Mouse (Mus musculus) lung, postnatal 4 days (tissue): ENCODE data around the gene Fcrla.

Experiments used
- DNase-seq, 2 experiments: peaks; one replicate each; pipeline ENCODE4 v3.0.0; 2021

The Fcrla gene

DNA sequence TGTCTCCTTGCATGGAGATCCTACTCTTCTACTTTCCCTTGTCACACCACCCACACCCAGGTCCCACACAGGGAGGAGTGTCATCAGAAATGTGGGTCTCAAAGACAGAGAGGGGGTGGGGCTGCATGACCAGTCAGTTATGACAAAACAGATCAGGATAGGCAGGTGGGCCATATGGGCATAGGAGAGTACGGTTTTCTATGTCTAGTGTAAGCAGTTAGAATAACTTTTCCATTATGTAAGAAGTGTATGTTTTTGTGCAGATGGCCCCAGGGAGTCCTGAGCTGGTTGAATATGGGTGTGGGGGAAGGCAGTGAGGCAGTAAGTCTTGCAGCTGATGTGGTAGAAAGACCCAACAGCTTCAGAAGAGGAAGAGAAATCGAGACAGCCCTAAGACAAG, 1.1 kb upstream of the Fcrla start:
- DNase-seq = no peak

DNA sequence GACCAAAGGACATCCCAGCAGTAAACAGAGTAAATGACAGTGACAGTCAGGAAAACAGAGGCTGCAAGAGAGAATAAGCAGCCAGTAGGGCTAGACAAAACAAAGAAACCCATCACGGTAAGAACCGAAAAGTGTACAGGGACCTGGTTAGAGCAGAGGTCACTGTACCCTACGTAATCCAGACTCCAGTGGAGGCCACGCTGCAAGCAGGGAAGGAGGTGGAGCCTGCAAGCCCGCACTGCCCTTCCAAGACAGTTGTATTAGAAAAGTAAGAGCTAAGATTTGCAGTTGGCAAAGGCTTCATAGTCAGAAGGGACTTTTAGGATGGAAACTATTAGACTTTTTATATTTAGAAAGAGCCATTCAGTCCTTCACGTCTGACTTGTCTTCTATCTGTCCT, 442 bp downstream of the Fcrla start:
- DNase-seq = no peak

DNA sequence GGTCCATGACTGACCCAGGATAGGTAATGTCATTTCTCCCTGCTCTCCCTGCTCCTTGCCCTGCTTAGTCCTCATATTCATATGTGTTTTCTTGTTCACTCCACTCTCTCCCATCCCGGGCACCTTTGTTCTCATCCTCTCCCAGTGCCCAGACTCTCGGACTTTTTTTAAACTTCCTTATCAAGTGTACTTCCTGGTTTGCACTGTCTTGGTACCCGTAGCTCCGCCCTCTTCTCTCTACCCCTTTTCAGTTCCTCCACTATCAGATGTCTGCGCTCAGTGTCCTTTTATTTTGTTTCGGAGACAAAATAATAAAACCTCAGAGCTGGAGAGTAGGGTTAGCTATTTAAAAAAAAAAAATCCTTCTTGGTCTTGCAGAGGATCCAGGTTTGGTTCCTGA, 2.9 kb downstream of the Fcrla start:
- peak in 1 of 2 experiments; percentile 26 for DNase-seq

DNA sequence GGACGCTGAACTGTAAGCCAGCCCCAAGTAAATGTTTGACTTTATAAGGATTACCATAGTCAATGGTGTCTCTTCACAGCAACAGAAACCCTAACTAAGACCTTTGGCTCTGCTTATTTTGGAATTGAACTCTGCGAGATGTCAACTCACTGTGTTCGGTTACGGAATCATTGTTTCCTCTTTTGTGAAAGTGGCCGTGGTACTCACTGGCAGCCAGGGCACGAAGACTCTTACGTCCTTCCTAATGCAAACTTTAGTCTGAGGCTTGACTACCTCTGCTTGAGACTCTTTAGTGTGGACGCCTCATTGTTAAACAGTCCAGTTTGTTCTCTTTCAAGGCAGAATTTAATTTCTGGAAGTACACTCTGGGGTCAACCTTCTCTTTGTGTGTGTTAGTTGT, 8.1 kb downstream of the Fcrla start:
- DNase-seq = no peak

DNA sequence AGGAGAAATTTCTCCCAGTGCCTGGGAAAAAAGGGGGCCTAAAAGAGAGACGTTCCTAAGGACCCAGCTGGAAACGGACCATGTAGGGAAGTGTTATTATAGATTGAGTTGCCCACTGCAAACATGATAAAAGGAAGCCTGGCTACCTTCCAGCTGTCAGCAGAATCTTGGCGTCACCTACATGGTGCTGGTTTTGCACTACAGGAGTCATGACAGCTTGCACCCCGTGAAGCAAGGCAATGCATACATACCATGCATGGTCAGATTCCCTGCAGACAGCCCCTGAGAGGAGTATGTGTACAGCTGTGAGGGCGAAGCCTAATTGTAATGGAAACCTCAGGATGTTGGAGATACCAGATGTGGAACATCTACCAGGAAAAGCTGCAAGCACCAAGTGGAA, 11.7 kb downstream of the Fcrla start:
- DNase-seq = no peak

DNA sequence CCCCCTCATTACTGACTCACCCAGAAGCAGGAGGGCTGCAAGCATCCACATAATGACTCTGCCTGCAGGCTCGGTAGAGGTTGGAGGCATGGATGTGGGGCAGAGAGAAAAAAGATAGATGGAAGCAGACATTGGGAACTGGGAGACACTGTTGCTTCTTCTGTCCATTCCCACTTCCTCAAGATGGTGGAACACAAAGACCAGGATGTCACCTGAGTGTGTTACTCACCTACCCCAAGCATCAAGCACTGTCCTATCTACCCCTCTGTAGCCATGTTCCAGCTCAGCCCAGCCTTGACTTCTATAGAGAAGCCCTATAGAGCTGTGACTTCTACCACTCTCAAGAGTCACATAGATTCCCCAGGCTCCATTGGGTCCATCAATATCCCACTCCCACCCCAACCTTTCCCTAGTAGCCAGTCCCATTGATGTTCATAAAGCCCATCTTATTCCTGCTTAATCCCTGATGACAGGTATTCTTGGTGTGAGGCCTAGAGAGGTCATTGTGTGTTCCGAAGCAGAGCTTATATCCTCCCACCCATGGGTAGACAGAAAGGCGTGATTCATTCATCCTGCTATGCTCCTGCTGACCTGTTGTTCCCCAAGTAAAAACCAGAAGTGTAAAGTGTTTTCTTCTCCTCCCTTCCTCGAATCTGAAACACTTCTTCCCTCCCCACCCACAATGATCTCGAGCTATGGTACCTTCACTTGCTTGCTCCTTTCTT, 14.3 kb downstream of the Fcrla start, which contains the start of gene Fcrlb:
Gene Fcrlb (minus strand): TSS at position 51 of the 725 bp plus-strand sequence.
- no peak for DNase-seq

DNA sequence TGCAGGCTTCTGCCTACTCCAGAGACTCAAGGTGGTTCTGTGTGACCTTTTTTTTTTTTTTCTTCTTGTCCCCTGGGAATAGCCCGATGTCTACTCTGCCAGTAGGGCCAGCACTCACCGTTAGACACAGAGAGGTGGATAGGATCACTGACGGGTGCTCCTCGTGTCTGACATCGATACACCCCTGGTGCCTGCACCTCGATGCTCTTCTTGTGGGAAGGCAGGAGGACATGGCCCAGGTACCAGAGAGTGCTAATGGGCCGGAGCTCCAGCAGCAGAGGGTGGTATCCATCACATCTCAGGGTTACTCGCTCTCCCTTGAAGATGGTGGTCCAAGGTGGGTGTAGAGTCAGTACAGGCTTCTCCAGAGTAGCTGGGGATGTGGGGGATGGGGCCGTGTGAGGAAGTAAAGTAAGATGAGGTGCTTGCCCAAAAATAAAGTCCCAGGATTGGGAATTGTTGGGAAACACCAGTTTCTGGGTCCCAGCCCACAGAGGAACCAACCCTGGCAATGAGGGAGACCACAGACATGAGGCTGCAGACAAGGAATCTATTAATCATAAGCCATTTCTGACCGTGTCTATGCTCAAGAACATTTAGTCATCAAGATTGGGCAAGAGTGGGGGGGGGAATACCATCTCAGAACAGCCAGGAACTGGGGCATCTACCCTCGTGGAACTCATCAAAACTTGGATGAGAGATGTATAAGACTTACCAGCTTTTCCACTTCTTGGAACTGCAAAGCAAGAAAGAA, 15.3 kb downstream of the Fcrla start:
- DNase-seq = no peak

DNA sequence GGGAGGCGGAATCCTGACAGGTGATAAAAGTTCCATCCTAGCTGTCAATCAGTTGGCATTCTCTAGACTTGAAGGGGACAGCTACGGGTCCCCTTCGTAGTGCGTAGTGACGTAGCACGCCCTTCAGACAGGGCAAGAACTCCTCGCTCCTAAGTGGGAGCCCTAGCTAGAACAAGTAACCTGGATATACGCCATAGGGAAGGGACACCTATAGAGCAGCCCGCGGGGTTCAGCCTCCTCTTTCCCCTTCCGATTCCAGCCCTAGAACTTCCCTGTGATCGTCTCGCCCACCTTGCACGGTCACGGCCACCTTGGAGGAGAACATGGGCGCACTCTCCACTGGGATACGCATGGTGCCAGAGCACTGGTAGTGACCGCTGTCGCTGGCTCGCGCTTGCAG, 19.0 kb downstream of the Fcrla start:
- no peak for DNase-seq

DNA sequence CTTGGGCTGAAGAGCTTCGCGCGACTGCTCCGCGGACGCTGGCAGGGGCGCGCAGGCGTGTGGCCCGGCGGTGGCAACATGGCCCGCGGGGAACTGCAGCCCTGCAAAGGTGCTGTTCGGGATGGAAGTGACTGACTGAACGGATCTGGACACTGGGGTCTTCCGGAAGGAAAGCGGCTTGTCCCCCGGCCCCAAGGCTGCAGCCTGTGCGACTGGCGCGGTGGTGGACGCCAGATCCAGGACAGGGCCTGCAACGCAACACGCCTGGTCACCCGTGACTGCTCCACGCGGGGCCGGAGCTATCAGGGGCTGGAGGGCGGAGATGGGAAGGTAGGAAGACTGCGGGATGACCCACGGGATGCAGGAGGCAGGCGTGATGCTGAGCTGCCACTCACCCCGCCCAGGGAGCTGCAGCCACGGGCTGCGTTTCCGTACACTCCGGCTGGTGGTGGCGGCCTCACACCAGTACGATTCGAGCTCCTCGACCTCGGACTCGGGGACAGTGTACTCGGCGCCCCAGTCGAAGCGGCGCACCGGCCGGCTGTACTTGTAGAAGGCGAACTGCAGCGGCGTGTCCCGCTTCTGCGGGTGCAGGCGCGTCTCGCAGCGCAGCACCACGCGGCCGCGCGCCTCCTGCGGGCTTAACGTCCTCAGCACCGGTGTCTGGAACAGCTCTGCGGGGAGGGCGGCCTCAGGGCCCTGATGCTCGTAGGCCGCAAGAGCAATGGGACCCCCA, 19.8 kb downstream of the Fcrla start:
- peak; percentile 26 to 33 for DNase-seq

DNA sequence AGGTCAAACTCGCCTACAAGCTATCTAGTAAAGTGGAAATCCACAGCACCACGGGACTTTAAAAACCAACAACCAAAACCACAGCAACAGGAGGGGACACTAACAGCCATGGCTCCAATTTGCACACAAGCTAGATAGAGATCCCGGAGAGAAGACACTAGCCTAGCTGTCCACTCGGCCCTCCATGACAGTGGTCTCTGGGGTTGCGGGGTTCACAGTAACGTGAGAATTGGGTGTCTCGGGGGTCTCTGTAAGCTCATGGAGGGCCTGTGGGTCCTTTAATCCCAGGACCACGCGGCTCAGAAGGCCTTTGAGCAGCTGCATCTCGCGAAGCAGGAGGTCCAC, 20.3 kb downstream of the Fcrla start:
- no peak for DNase-seq

DNA sequence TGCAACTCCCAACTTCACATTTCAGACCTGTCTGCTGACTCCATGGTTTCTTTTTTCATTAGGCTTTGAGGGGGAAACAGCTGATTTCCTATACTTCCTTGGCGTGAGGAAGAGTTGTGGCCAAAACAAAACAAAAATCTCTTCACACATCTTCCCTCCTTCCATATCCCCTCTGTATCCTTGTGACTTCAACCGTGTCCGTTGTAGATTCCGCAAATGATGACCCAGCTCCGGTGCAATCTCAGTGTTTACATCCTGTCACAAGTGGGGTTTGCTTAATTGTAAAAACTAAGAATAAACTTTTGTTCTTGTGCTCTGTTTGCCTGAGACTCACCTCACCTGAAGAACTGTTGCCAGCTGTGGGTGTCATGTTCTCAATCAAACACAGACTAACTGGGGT, 23.9 kb downstream of the Fcrla start:
- no peak for DNase-seq

DNA sequence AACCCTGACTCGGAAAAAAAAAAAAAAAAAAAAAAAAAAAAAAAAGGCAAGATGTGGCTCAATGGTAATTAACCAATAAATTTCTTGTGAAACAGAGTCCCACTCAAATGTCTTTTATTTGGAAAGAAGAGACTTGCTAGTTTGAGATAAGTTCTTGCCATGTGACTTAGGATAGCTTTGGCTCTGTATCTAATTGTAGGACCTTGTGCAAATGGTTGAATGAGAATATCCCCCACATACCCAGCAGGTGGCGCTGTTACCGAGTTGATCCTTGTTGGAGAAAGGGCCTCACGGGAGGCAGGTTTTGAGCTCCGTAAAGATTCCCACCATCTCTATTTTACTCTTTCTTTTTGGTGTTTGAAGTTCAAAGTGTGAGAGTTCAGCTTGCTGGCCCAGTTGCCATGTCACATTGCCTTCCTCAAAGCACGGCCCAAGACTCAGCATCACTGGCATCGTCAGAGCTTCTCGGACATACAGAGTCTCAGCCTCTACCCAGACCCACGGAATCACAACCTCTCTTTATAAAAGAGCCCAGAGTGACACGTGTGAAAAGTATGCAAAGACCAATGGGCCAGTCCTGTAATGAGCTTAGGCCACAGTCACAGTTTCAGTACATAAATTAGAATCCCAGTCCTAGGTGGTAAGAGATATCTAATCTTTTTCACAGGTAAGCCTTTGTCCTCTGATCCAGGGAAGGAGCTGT, 25.7 kb downstream of the Fcrla start:
- peak; percentile 70 to 89 for DNase-seq

DNA sequence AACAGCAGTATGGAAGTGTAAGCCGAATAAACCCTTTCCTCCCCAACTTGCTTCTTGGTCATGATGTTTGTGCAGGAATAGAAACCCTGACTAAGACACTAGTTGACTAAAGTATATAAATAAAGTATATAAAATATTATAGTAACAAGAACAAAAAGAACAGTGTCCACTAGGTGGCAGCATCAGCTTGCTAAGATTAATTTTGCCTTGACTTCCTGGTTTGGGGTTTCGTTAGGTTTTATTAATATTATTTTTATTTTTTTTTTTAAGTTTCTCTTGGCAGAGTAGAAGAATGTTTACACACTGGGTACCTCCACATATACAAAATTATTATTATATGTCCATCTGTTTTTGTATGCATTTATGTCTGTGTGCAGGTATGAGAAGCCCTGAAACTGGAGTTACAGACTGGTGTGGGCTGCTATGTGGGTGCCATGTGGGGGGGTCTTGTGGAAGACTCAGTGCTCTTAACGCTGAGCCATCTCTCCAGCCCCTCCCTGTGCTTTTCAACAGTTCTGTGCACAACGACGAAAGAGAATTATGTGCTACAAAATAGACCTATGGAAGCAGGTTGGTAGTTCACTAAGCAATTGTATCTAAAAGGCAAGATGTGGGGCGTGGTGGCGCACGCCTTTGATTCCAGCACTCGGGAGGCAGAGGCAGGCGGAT, 26.4 kb downstream of the Fcrla start:
- DNase-seq = peak in 1 of 2 experiments; percentile 57

DNA sequence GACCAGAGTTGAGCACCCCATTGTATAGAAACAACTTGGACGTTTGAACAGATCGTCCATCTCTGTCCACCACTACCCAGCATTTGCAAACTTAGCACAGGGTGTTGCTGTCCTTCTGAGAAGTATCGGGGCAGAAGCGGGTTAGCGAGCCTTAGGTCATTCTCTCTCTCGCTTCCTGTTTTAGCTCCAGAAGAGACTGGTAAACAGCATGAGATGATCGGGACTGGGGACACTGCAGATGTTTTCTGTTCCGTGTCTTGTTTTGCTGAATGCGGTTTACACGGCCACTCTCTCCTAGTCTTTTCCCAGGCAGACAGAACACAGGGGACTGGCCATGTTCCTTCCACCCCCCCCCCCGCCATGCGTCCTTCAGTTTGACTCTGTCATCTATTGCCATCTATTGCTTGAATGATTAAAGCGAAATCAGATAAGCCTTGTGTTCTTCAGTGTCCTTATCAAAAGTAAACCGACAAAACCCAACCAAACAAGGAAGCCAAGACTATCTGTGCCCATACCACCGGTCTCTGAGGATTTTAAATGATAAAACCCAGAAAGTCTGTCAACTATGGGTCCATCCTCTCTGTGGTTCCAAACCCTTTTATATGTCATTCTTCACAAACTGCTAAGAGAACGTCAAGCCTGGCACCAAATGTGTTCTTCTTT, 28.8 kb downstream of the Fcrla start:
- peak in 1 of 2 experiments; percentile 24 for DNase-seq

DNA sequence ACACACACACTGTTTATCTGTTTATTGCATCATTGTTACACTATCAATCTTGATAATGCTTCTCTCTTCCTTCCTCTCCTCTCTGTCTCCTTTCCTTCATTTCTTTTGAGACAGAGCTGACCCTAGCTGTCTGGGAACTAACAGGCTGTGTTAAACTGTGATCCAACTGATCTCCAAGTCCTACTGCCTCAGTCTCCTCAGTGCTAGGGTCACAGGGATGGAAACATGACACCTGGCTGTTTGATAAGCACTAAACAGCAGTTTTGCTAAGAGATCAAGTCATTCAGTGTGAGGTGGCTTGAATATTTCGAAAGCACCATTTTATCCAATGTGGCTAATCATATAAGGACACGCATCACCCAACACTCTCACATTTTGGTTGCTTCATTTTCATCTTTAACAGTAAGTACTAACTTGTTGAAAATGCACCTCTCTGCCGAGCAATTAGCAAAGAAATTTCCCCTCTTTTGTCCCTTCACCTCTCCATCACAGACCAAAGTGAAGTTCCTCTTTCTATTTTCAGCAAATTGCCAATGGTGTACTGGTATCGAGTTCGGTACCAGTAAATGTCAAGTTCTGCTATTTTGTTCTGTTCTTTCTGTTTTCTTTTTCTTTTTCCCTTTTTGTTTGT, 30.6 kb downstream of the Fcrla start:
- DNase-seq = no peak

DNA sequence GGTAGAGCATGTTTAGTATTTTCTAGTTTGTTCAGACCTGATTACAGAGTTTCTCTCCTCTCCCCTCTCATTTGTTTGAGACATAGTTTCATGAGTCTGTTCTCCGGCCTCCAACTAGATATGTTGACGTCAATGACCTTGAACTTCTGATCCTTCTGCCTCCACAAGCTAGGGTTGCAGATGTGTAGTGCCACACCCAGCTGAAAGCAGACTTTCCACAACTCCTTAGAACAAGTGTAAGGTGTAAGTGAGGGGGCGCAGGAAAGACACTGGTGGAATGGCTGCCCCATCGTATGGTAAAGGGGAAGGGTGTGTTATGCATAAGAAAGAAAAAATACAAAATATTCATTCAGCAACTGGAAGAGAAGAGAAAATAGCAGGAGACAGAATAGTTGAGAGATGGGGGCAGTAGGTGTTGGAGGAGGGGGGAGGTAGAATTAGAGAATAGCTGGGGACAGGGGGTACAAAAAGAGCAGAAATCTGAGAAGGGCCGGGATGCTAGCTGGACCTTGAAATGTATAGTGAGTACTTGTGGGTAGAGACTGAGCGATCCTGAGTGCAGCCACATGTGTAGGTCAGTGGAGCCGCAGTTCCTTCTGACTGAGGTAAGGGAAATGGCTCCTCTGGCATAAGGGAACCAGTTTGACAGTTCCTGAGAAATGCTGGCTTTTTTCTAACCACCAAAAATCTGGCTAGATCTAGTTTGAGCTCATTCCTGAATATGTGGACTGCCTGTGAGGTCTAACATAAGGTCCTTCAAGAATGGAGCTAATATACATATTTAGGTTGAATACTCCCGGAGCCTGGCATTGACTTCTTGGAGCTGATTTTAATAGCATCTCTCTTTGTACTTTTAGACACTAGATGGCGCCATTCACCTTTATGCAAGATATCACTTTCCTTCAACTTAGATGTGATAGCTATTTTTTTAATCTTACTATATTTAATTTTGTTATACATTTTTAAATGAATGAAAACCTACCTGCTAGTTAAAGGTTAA, 32.5 kb downstream of the Fcrla start:
- no peak for DNase-seq

DNA sequence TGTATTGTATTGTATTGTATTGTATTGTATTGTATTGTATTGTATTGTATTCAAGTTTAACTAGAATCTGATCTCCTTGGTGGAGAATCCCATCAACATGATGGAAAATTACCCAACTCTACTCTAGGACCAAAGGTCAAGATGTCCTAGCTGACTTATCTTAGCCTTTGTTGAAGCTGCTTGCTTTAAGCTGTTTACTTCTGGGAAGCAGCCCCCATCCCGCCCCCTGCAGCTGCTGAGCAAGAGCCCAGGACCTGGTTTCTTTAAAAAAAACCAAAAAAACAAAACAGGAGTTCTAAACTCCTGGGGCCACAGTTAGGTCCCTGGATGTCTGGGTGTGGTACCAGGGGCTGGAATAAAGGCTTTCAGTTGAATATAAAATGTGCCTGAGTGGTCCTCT, 35.1 kb downstream of the Fcrla start:
- no peak for DNase-seq

DNA sequence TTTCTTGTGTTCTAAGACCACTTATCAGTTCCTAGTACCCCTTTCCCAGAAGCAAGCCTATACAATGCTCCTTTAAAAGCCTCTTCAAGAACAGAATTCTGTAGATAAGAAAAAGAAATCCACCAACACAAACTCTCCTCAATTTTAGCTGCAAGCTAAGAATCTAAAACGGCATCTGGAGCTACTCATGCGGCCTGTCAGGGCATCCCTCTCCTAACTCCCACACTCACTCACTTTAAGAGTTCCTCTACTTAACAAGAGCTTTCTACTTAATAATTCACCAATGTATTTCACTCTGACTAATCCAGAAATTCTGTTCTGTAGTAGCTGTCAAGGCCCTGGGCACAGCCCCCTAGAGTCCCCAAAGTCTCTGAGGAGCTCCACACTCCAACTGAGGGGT, 35.7 kb downstream of the Fcrla start:
- DNase-seq = no peak

DNA sequence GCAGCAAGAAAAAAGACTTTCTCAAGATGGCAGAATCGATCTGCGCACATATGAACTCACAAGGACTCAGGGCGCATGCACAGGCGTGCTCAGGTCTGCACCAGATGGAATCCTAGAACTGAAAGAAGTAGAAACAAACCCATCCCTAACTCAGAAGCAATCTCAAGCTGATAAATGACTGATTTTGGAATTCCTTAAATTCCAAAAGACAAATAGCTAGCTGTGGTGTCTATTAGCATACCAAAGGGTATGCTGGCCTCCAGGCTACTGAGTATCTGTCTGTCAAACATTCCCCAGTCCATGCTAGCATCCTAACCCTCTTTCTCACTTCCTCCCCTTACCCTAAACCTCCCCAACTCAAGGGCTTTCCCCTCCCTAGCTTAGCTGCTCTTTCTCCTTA, 38.1 kb downstream of the Fcrla start:
- DNase-seq = no peak

DNA sequence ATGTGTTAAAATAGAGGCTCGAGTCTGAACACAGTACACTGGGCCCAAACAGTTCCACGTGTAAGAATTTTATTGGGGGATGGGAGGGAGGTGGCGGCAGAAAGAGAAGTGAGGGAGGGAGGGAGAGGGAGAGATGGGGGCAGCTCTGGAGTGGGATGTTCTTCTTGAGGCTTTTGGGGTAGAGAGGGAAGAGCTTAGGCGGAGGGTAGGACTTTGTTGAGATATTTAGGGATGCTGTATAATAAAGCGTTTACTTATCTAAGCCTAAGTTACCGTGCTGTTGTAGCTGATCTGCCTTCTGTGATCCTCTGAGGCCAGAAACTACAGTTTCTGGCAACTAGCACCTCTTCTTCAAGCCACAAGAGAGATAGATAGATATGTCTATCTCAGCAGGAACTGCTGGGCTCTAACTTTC, 41.3 kb downstream of the Fcrla start:
- no peak for DNase-seq
